Mouse (Mus musculus) kidney, postnatal 0 days (tissue): ENCODE data around the gene Adamts14. TPM values are rescaled to one million over a fixed set of nuclear protein-coding genes. Genes with fewer than 3 reads are reported as not detected.

Source experiments
- ATAC-seq: fragments of 200-750 bp; cut with Nextera tagmentation; replicated peaks from 2 replicates; pipeline ENCODE4 v1.8.0; 2017; ENCODE audit warnings: low read depth, moderate number of reproducible peaks, moderate TSS enrichment, moderate library complexity; ENCODE audit not compliant: low FRiP score
- DNase-seq: peaks from one replicate; pipeline ENCODE4 v3.0.0-alpha.2; 2016; ENCODE audit warnings: low spot score
- H3K27ac ChIP-seq: fragments of 300-500 bp; sonication (generic); 2 replicates; pipeline ENCODE4 v1.5.1; 2014; ENCODE audit warnings: mild to moderate bottlenecking
- H3K27me3 ChIP-seq: fragments of 300-500 bp; sonication (generic); 2 replicates; pipeline ENCODE4 v1.6.1; 2014; ENCODE audit warnings: low read length, mixed read lengths; ENCODE audit not compliant: insufficient read depth
- H3K36me3 ChIP-seq: fragments of 300-500 bp; sonication (generic); 2 replicates; pipeline ENCODE4 v1.6.1; 2014; ENCODE audit warnings: low read length, mixed read lengths; ENCODE audit not compliant: insufficient read depth
- H3K4me1 ChIP-seq: fragments of 300-500 bp; sonication (generic); replicated peaks from 2 replicates; pipeline ENCODE4 v1.6.1; 2014; ENCODE audit warnings: antibody characterized with exemption, low read length, mixed read lengths; ENCODE audit not compliant: insufficient read depth
- H3K4me2 ChIP-seq: fragments of 300-500 bp; sonication (generic); 2 replicates; pipeline ENCODE4 v1.6.1; 2014; ENCODE audit warnings: mild to moderate bottlenecking, low read length, moderate library complexity, mixed read lengths
- H3K4me3 ChIP-seq: fragments of 300-500 bp; sonication (generic); replicated peaks from 2 replicates; pipeline ENCODE4 v1.5.1; 2014; ENCODE audit warnings: low read depth, low read length
- H3K9ac ChIP-seq: fragments of 300-500 bp; sonication (generic); 2 replicates; pipeline ENCODE4 v1.6.1; 2014; ENCODE audit warnings: low read depth, low read length
- H3K9me3 ChIP-seq: fragments of 300-500 bp; sonication (generic); replicated peaks from 2 replicates; pipeline ENCODE4 v1.6.1; 2016; ENCODE audit warnings: low read length, inconsistent platforms, mixed read lengths
- CTCF ChIP-seq: IDR thresholded peaks from 2 replicates; pipeline ENCODE4 v1.5.1; 2016; ENCODE audit warnings: antibody characterized with exemption, low read depth, mild to moderate bottlenecking, moderate library complexity
- WGBS: fragments of 180-500 bp; shearing (Covaris S2); extraction: QIAGEN DNeasy Blood & Tissue Kit; methylation state at CpG from one replicate; pipeline ENCODE4 v1.1.7; 2014; 5-methylcytosine and 5-hydroxymethylcytosine counted together
- polyA plus RNA-seq: library from polyadenylated mRNA; unstranded; fragments of >200 nt; fragmentation: Nextera tagmentation; extraction: Ambion mirVana; gene quantifications from 2 replicates; pipeline ENCODE4 v1.2.1, GENCODE M21; 2015

The Adamts14 gene
- polyA plus RNA-seq, 1 experiment from 2014 or later: 0.71 TPM

GRCm38 (mm10) chr10:61187001-61187400 lies 86.2 kb downstream of the Adamts14 start:
- ATAC-seq (no peak), DNase-seq (no peak)
- WGBS: 61% methylated on average over 3 of the region's 3 CpGs
- Histone ChIP-seq H3K36me3 (no peaks in the 10 kb centered on the region), H3K4me2 (no peak overlapping the region), H3K27me3 (no peaks in the 10 kb centered on the region), H3K9ac (no peak overlapping the region), H3K4me1 (no peaks in the 10 kb centered on the region), H3K9me3 (no peaks in the 10 kb centered on the region), H3K27ac (no peak overlapping the region), H3K4me3 (no peak overlapping the region)
- TF ChIP-seq CTCF: no peak

DNA sequence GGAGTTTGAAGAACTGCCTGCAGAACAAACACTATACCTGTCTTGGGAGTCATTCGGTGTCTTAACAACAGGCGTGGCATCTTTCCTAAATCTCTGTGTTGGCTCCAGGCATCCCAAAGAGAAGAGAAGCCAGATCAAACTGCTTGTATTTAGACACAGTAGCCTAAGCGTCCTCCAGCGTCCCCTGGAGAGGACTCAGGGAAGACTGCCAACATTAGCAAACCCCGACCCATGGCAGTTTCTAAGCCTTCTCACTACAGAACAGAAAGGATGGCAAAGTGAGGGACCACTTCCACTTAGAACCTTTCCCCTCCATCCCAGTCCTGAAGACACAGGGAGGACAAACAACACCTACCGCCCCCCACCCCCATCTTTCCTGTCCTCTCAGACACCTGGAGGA lies 93.3 kb downstream of the Adamts14 start:
- no peaks in the 10 kb centered on the region for H3K27me3 ChIP-seq
- no peak for DNase-seq
- H3K9me3 ChIP-seq: no peaks in the 10 kb centered on the region
- 0 out of 2 replicates have a peak, but pooled peaks cover 6% of the 10 kb centered on the region for H3K4me1 ChIP-seq
- H3K9ac ChIP-seq: no peak overlapping the region
- ATAC-seq: no peak
- no peak for TF ChIP-seq CTCF
- H3K36me3 ChIP-seq: no peaks in the 10 kb centered on the region
- WGBS: 72% methylated on average over 6 of the region's 6 CpGs
- no peak overlapping the region for H3K4me3 ChIP-seq
- no peak overlapping the region for H3K4me2 ChIP-seq
- H3K27ac ChIP-seq: no peak overlapping the region

DNA sequence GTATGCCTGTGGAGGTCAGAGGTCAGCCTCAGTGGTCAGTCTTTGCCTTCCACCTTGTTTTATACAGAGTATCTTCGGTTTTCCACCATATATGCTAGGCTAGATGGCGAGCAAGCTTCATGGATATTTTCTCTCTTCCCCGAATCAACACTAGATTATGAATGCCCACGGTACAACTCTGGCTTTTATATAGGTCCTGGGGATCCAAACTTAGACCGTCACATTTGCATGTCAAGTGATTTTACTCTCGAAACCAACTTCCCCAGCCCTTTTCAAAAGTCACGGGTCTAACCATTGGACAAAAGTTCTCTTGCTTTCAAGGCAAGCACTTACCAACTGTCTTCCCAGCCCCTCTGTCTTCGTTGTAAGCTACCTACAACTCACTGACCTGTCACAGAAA lies 94.6 kb downstream of the Adamts14 start:
- Histone ChIP-seq H3K4me3 (no peak overlapping the region), H3K9ac (no peak overlapping the region), H3K27me3 (no peaks in the 10 kb centered on the region), H3K4me1 (0 out of 2 replicates have a peak, but pooled peaks cover 6% of the 10 kb centered on the region), H3K9me3 (no peaks in the 10 kb centered on the region), H3K27ac (no peak overlapping the region), H3K36me3 (no peaks in the 10 kb centered on the region), H3K4me2 (no peak overlapping the region)
- 91% methylated on average over 8 of the region's 8 CpGs for WGBS
- no peak for DNase-seq
- ATAC-seq: no peak
- no peak for TF ChIP-seq CTCF

DNA sequence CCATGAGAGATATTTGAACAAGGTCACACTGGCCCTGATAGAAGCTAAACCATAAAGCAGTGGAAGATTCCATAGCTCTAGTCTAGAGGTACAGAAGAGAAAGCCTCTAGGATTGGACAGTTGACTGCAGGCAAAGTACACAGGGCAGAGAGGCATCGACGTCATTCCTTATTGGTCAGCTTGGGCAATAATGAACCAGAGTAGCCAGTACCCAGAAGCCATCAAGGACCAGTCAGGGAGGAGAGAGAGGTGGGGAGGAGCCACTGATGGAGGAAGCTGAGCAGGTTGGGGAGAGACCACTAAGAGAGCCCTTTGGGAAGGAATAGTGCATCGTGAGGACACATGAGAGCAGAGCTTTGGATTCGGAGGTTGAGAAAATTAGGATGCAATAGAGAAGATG lies 95.5 kb downstream of the Adamts14 start:
- Histone ChIP-seq H3K9me3 (no peaks in the 10 kb centered on the region), H3K36me3 (no peaks in the 10 kb centered on the region), H3K27me3 (no peaks in the 10 kb centered on the region), H3K9ac (no peak overlapping the region), H3K27ac (no peak overlapping the region), H3K4me2 (no peak overlapping the region), H3K4me3 (no peak overlapping the region), H3K4me1 (0 out of 2 replicates have a peak, but pooled peaks cover 6% of the 10 kb centered on the region)
- DNase-seq (no peak), ATAC-seq (no peak)
- 82% methylated on average over 4 of the region's 4 CpGs for WGBS
- TF ChIP-seq CTCF: no peak

- TF ChIP-seq CTCF: no peak
- 46% methylated on average over 7 of the region's 7 CpGs for WGBS
- ATAC-seq (no peak), DNase-seq (no peak)
- Histone ChIP-seq H3K4me1 (0 out of 2 replicates have a peak, but pooled peaks cover 6% of the 10 kb centered on the region), H3K4me2 (peak overlapping the region; percentile 30), H3K9ac (no peak overlapping the region), H3K36me3 (no peaks in the 10 kb centered on the region), H3K27ac (no peak overlapping the region), H3K4me3 (no peak overlapping the region), H3K9me3 (no peaks in the 10 kb centered on the region), H3K27me3 (no peaks in the 10 kb centered on the region)
These were observed 96.9 kb downstream of the Adamts14 start for GRCm38 (mm10) chr10:61176221-61176790.

GRCm38 (mm10) chr10:61175442-61176204 lies 97.6 kb downstream of the Adamts14 start:
- peak; percentile 67 for TF ChIP-seq CTCF
- ATAC-seq (peak; percentile 41; the same call in 1 of the 2 replicates), DNase-seq (peak; percentile 73)
- 15% methylated on average over 24 of the region's 24 CpGs for WGBS
- no peaks in the 10 kb centered on the region for H3K36me3 ChIP-seq
- H3K27me3 ChIP-seq: no peaks in the 10 kb centered on the region
- H3K4me3 ChIP-seq: no peak overlapping the region
- no peak overlapping the region for H3K27ac ChIP-seq
- no peak overlapping the region for H3K9ac ChIP-seq
- H3K4me1 ChIP-seq: 0 out of 2 replicates have a peak, but pooled peaks cover 6% of the 10 kb centered on the region
- peak overlapping the region; percentile 30 for H3K4me2 ChIP-seq
- H3K9me3 ChIP-seq: no peaks in the 10 kb centered on the region
